Mouse (Mus musculus) embryonic facial prominence, embryonic 10.5 days (tissue): ENCODE measurements at regions not wholly inside any gene's neighbourhood (a gene's known extent, or its start where the extent isn't known, plus 50 kb on each side); places are given as distances from the start of the nearest gene placed in this dataset.

Experiments used
- DNase-seq: peaks from one replicate; pipeline ENCODE4 v3.0.0-alpha.2; 2017; ENCODE audit warnings: low spot score
- H3K27ac ChIP-seq: fragments of 300-500 bp; sonication (generic); replicated peaks from 2 replicates; pipeline ENCODE4 v1.5.1; 2016; ENCODE audit warnings: mild to moderate bottlenecking
- H3K27me3 ChIP-seq: fragments of 300-500 bp; sonication (generic); replicated peaks from 2 replicates; pipeline ENCODE4 v1.6.1; 2016; ENCODE audit warnings: low read depth, mild to moderate bottlenecking; ENCODE audit not compliant: poor library complexity, severe bottlenecking
- H3K36me3 ChIP-seq: fragments of 300-500 bp; sonication (generic); replicated peaks from 2 replicates; pipeline ENCODE4 v1.6.1; 2016; ENCODE audit warnings: mild to moderate bottlenecking, moderate library complexity
- H3K4me1 ChIP-seq: fragments of 300-500 bp; sonication (generic); 2 replicates; pipeline ENCODE4 v1.6.1; 2016
- H3K4me3 ChIP-seq: fragments of 300-500 bp; sonication (generic); 2 replicates; pipeline ENCODE4 v1.5.1; 2016; ENCODE audit warnings: mild to moderate bottlenecking, moderate library complexity
- H3K9me3 ChIP-seq: fragments of 300-500 bp; sonication (generic); 2 replicates; pipeline ENCODE4 v1.6.1; 2016; ENCODE audit warnings: mild to moderate bottlenecking
- WGBS: fragments of 180-500 bp; shearing (Covaris S2); methylation state at CpG from one replicate; pipeline ENCODE4 v1.1.7; 2016; 5-methylcytosine and 5-hydroxymethylcytosine counted together

GRCm38 (mm10) chr14:24550763-24551471, 64.0 kb downstream of the Rps24 start:
- Histone ChIP-seq H3K36me3 (no peaks in the 10 kb centered on the region), H3K4me1 (peaks cover 10% of the 10 kb centered on the region), H3K4me3 (no peak overlapping the region), H3K9me3 (no peaks in the 10 kb centered on the region), H3K27me3 (no peaks in the 10 kb centered on the region), H3K27ac (peak overlapping the region; percentile 30; the same call in 1 of the 2 replicates)
- DNase-seq, result no peak
- WGBS, result 56% methylated on average over 7 of the region's 7 CpGs

- no peaks in the 10 kb centered on the region for H3K9me3 ChIP-seq
- no peak for DNase-seq
- peaks cover 10% of the 10 kb centered on the region for H3K4me1 ChIP-seq
- H3K36me3 ChIP-seq, result no peaks in the 10 kb centered on the region
- H3K27me3 ChIP-seq, result no peaks in the 10 kb centered on the region
- H3K27ac ChIP-seq, result peak overlapping the region; percentile 30; the same call in 1 of the 2 replicates
- H3K4me3 ChIP-seq, result no peak overlapping the region
- WGBS, result 84% methylated on average over 3 of the region's 3 CpGs
Observed at GRCm38 (mm10) chr14:24551472-24551783, 64.5 kb downstream of the Rps24 start.

- Histone ChIP-seq H3K9me3 (no peaks in the 10 kb centered on the region), H3K4me3 (no peak overlapping the region), H3K27me3 (no peaks in the 10 kb centered on the region), H3K4me1 (no peaks in the 10 kb centered on the region), H3K27ac (0 out of 2 replicates have a peak overlapping the region, but pooled peaks have one; percentile 10), H3K36me3 (no peaks in the 10 kb centered on the region)
- 79% methylated on average over 9 of the region's 9 CpGs for WGBS
- DNase-seq, result no peak
Observed at GRCm38 (mm10) chr14:24564801-24565624, 78.1 kb downstream of the Rps24 start.

- Histone ChIP-seq H3K4me3 (no peak overlapping the region), H3K27ac (no peak overlapping the region), H3K36me3 (no peaks in the 10 kb centered on the region), H3K9me3 (no peaks in the 10 kb centered on the region), H3K4me1 (no peaks in the 10 kb centered on the region), H3K27me3 (no peaks in the 10 kb centered on the region)
- DNase-seq, result no peak
- 84% methylated on average over 10 of the region's 10 CpGs for WGBS
Observed at GRCm38 (mm10) chr14:24565718-24566322, 78.9 kb downstream of the Rps24 start.

GRCm38 (mm10) chr14:24575111-24575510, 88.2 kb downstream of the Rps24 start:
- no peaks in the 10 kb centered on the region for H3K9me3 ChIP-seq
- H3K4me1 ChIP-seq, result peaks cover 14% of the 10 kb centered on the region
- H3K36me3 ChIP-seq, result no peaks in the 10 kb centered on the region
- no peak for DNase-seq
- no peak overlapping the region for H3K27ac ChIP-seq
- H3K27me3 ChIP-seq, result no peaks in the 10 kb centered on the region
- 86% methylated on average over 5 of the region's 5 CpGs for WGBS
- H3K4me3 ChIP-seq, result no peak overlapping the region

GRCm38 (mm10) chr14:24578535-24579111, 91.7 kb downstream of the Rps24 start:
- WGBS, result 30% methylated on average over 7 of the region's 7 CpGs
- no peak overlapping the region for H3K4me3 ChIP-seq
- no peaks in the 10 kb centered on the region for H3K27me3 ChIP-seq
- DNase-seq, result peak; percentile 10
- H3K9me3 ChIP-seq, result no peaks in the 10 kb centered on the region
- peak overlapping the region; percentile 42; the same call in 1 of the 2 replicates for H3K27ac ChIP-seq
- peaks cover 14% of the 10 kb centered on the region for H3K4me1 ChIP-seq
- no peaks in the 10 kb centered on the region for H3K36me3 ChIP-seq

GRCm38 (mm10) chr14:24579153-24579795, 92.3 kb downstream of the Rps24 start:
- peak; percentile 14 for DNase-seq
- H3K4me3 ChIP-seq, result no peak overlapping the region
- H3K27ac ChIP-seq, result peak overlapping the region; percentile 70
- peaks cover 14% of the 10 kb centered on the region for H3K4me1 ChIP-seq
- H3K27me3 ChIP-seq, result no peaks in the 10 kb centered on the region
- no peaks in the 10 kb centered on the region for H3K36me3 ChIP-seq
- WGBS, result 18% methylated on average over 9 of the region's 9 CpGs
- H3K9me3 ChIP-seq, result no peaks in the 10 kb centered on the region

GRCm38 (mm10) chr14:24586133-24586908, 99.4 kb downstream of the Rps24 start:
- H3K27me3 ChIP-seq, result no peaks in the 10 kb centered on the region
- no peak overlapping the region for H3K27ac ChIP-seq
- H3K4me1 ChIP-seq, result no peaks in the 10 kb centered on the region
- H3K36me3 ChIP-seq, result no peaks in the 10 kb centered on the region
- WGBS, result 66% methylated on average over 7 of the region's 7 CpGs
- no peaks in the 10 kb centered on the region for H3K9me3 ChIP-seq
- no peak overlapping the region for H3K4me3 ChIP-seq
- no peak for DNase-seq

- Histone ChIP-seq H3K36me3 (no peaks in the 10 kb centered on the region), H3K27ac (peak overlapping the region; percentile 48; the same call in 1 of the 2 replicates), H3K27me3 (no peaks in the 10 kb centered on the region), H3K4me3 (no peak overlapping the region), H3K9me3 (no peaks in the 10 kb centered on the region), H3K4me1 (no peaks in the 10 kb centered on the region)
- WGBS, result 83% methylated on average over 12 of the region's 12 CpGs
- no peak for DNase-seq
Observed at GRCm38 (mm10) chr14:24586982-24587672, 100.2 kb downstream of the Rps24 start.

GRCm38 (mm10) chr14:24588041-24588440, 101.1 kb downstream of the Rps24 start:
- Histone ChIP-seq H3K27me3 (no peaks in the 10 kb centered on the region), H3K27ac (no peak overlapping the region), H3K4me1 (no peaks in the 10 kb centered on the region), H3K4me3 (no peak overlapping the region), H3K9me3 (no peaks in the 10 kb centered on the region), H3K36me3 (no peaks in the 10 kb centered on the region)
- 74% methylated on average over 3 of the region's 3 CpGs for WGBS
- no peak for DNase-seq
